Mouse (Mus musculus) mesoderm, embryonic 11.5 days (tissue): ENCODE data around the gene Golph3.
"Not testable (repeated sequence)": the region's sequence is repeated elsewhere in the genome, so short reads cannot be mapped to it uniquely, and the experiment has no call there.

Experiments
- DNase-seq: peaks from one replicate; pipeline ENCODE4 v3.0.0-alpha.2; 2012; ENCODE audit warnings: low read depth, low spot score

The Golph3 gene

DNA sequence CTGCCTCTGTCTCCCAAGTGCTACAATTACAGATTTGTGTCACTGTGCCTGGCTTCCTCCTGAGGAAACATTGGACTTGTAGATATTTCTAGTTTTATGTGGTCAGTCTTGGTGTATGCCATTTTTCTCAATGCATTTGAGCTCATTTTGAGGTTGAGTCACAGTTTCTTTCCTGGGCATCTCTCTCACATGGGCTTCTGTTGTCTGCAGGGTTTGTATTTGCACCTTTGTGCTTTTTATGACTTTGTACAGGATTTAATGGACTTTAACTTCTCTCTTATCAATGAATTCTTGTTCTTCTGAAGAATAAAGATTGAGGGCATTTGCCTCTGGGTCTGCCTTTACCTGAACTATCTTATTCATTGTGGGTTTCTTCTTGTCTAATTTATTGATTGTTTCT lies 36.2 kb downstream of the Golph3 start:
- DNase-seq: no peak

DNA sequence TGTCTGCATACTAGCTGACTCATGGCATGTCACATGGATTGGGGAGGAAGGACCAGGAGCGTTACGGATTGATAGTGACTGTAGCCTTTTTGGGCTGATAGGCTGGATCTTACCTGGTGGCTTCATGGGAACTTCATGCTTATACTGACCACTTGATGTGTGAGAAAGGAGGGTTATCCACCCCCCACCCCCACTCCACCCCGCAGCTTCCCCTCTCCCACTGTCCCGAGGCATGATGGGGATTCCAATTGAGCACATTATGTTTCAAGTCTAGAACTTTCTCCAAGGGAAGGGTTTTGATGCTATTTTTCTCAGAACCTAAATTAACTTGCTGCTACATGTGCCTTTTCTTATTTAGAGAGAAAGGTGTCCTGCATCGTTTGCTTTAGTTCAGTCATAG lies 37.1 kb downstream of the Golph3 start:
- DNase-seq: no peak

DNA sequence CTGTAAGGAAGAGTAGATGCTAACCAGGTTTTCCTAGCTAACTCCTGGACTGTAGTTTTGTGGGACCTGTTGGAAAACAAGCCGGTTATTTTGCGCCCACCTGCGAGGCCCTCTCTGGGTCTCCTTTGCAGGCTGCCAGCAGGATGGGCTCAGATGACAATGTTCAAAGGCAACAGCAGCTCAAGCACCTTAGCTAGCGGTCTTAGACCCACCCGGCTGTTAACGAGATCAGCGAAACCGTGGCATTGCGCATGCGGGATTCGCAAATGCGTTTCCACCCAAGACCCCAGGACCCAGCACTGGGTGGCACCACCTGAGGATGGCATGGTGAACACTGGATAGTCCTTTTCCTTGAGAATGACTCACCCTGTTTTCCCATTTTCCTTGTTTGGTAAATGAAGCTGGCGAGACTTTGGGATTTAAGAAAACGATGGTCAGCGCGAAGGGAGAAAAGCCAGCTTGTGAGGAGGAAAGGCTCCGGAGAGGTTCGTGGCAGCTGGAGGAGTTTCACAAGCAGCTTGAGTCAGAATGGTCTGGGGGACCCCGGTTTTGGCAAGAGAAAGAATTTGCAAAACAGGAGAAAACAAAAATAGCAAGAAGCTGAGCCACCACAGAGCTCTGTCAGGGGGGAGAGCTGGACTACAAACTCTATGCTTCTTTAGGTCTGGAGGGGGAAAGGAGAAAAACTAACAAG lies 39.4 kb downstream of the Golph3 start:
- DNase-seq: no peak

DNA sequence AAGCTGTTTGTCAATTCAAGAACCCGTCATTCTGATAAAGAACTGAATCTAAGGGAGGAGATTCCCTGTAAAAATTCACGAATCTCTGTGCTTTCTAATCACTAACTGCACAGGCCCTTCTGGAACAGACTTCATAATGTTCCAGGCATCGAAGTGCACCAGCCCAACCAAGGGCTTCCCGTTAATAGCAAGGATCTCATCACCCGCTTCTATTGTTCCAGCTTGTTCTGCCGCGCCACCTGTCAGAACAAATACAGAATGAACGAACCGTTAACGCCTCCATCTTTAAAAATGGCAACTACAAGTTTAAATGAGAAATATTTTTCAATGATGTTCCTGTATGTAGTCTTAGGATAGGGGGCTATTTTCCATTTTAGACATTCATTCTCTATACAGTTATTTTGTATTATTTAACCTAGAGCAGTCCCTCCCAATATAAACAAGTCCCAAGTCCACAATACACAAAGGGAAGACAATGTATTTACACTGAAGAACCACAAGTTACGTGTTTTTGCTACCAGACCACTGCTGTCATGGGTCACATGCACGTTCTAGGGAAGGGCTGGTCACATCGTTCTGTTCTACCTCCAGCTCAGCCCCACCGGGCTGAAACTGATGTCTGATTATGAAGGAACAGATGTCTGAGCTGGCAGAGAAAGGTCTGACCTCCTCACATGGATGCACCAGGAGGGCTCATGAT lies 40.9 kb downstream of the Golph3 start:
- DNase-seq: no peak

DNA sequence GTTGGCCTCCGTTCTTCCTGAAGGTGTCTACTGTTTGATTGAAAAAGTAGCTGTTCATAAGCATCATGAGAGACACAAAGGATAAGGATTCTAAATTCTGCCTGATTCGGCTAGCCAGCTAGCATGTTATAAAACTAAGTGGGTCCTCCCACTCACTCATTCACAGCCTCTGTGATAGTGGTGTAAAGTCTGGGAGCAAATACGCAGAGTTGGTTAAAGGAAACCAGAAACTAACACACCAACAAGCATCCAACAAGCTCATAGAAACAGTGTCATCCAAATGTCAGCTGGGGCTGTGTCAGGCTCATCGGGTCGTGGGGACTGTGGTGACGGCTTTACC lies 41.4 kb downstream of the Golph3 start:
- no peak for DNase-seq

DNA sequence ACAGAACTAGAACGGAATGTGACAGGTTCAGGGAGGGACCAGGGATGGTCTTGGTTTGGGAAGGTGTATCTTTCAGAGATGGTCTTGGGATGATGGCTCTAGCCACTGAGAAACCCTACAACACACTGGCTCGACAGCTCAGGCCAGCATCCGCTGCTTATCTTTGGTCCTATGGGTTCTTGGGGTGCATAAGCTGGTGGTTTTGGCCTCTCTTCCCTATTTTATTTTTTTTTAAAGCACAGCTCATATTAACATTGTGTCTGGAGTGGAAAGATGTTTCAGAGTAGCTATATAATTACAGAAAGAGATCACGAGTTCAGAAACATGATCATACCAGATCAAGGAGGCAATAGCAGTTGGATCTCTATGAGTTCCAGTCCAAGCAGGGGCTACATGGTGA lies 42.8 kb downstream of the Golph3 start:
- no peak for DNase-seq

DNA sequence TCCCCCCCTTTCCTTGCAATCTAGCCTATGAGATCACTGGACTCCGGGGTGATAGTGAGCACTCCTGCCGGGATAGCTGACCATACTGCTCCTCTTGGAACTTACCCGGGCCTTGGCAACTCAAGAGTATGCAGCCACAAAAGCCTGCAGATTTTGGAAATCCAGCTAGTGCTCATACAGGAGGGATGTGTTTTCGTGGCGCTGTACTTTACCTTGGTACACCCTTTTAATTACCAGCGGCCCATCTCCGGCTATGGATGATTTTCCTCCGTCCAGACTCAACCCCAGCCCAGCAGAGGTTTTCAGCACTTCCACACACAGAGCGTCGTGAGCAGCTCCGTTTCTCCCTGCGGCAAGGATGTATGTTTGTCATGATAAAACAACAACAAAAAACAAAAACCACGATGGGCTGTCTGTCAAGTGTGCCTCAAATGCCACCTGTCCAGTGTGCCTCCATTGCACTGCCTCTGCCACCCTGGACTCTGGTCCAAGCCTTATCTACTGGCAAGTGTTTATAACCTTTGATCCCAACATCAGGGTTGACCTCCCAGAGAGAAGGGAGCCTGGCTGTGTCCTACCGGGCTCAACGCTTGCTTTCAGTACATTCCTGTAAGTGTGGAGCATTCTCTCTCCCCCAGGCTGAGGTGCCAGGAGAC lies 44.3 kb downstream of the Golph3 start:
- DNase-seq: no peak

DNA sequence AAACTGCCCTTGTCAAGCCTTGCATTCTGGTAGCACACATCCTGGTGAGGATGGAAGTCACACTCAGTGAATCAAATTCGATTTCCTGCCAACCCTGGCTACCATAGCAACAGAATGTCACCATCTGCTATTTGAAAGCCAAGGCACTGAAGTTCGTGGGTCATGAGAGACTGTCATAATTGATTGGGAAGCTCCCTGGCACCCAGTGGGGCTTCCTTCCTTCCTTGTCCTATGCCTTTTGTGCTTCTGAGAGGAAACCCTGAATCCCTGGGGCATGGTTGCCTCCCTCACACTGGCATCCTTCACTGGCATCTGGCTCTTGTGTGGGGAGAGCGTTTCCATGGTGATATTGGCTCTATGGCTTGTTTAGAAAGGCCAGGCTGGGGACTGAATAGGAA lies 44.8 kb downstream of the Golph3 start:
- DNase-seq: peak; percentile 77

DNA sequence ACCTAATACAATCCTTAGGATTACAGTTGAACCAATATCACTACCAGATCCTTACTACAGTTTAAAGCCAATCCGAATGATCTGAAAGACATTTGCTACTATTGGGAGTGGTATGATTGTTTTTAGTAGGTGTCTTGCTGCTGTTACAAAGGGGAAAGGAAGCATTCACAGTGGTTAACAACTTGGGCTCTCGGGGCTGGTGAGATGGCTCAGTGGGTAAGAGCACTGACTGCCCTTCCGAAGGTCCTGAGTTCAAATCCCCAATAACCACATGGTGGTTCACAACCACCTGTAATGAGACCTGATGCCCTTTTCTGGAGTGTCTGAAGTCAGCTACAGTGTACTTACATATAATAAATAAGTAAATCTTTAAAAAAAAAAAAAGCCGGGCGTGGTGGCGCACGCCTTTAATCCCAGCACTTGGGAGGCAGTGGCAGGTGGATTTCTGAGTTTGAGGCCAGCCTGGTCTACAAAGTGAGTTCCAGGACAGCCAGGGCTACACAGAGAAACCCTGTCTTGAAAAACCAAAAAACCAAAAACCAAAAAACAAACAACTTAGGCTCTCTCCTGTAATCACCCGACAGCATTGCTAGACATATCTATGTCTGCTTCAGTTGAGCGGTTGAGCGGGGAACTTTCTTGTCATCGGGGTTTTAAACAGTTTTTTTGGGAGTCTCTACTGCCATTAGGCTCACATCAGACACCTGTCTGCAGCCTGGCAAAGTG lies 45.5 kb downstream of the Golph3 start:
- DNase-seq: not testable (repeated sequence)

DNA sequence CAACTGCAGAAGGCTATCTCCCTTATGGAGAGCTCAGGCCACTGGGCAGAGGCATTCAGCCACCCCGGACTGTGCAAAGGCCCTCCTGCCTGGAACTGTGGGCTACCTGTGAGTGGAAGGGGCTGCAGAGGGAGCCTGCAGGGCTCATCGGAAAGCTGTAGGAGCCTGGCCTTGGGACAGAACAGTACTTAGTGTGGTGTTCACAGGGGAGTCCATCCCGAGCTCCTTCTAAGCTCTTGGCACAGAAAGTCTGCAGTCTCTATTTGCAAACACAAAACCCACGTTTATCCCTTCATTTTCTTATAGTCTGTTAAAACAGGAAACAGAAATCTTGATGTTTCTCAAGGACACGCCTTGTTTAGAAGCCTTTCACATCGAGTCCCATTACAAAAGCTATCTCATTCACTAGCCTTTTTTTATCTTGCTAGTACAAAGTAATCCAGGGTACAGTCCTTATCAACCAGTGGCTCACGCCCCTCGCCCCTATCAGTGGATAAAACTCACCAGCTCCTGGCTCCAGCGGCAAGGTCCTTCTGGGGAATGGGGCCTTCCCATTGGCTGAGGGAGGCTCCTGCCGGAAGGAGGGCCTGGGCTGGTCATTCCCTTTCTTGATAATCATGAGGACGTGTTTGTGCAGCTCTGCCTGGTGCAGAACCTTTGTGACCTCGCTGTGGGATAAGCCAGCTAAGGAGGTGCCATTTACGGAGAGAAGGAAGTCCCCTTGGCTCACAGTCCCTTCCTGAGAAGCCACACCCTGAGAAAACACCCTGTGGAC lies 46.2 kb downstream of the Golph3 start:
- no peak for DNase-seq

DNA sequence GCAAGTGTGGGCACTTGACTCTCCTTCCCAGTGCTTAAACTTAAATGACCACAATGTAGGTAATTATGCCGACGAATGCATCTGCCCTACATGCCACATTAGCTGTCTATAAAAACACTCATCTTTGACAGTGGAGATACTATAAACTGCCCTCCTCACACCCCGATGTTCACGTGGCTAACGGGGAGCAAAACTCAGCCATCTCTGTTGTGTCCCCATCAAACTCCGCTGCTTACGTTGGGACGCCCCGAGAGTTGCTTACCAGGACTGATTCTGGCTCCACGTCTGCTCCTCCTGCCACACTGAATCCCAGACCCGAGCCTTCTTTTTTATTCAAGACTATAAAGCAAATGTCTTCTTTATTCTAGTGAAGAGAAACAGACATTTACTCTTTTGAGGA lies 47.1 kb downstream of the Golph3 start:
- DNase-seq: no peak

DNA sequence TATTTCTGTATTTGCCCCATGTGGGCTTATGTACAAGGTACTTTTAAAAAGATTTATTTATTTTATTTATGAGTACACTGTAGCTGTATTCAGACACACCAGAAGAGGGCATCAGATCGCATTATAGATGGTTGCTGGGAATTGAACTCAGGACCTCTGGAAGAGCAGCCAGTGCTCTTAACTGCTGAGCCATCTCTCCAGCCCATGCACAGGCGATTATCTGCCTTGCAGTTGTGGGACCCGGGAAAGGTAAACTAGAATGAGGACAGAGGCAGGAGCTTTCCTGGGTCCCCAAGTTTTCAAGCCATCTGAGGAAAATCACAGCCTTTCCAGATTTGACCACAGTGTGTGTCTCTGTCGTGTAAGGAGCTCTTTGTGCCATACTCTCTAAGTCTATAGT lies 47.6 kb downstream of the Golph3 start:
- DNase-seq: no peak

DNA sequence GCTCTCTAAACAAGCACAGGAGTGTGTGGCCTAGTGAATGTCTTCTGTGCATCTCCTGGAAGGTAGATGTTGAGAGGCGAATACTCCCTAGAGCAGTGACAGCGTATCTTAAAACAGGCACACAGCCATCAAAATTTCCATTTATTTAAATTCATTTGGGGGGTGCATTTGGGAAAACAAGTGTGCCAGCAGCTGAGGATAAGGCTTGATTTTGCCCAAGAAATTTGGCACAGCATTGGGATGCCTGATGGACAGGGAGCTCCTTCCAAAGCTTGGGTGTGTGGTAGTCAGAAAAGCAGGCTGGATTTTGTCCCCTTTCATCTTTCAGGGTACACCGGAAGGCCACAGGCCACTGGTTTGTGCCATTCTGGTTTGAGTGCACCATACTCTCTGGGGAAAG lies 48.8 kb downstream of the Golph3 start:
- DNase-seq: no peak

DNA sequence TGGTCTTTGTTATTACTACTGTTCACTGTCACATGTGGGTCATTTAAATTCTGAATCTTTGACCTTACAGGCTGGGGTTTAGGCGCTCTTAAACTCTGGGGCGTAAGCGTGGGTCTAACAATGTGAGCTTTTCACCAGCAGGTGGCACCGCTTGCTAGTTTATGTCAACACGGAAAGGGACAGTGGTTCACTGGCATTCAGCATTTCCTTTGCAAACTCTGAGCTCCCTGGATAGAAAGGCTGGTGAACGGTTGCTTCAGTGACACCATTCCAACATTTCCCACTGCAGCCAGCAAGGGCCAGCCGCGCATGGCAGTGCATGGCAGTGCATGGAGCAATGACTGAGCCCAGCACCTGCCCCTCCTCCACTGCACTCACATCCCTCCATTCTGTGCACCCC lies 49.9 kb downstream of the Golph3 start:
- peak; percentile 79 for DNase-seq

DNA sequence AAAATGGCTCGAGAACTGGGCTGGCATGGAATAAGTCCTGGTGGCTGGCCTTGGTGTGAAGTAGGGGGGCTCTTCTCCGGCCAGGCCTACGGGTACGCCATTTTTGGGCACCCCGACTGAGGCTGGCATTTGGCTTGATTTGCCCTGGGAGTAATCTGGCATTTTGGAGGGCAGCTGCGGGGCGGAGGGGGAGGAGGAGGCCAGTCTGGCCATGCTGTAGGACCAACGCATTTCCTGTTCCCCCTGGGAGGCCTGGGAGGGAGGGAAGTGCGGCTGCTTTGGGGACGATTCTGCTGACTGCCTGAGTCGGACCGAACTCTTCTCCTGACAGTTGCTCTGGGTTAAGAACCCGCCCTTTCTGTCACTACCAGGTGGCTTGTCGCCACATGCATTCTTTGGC lies 52.2 kb downstream of the Golph3 start:
- DNase-seq: no peak

DNA sequence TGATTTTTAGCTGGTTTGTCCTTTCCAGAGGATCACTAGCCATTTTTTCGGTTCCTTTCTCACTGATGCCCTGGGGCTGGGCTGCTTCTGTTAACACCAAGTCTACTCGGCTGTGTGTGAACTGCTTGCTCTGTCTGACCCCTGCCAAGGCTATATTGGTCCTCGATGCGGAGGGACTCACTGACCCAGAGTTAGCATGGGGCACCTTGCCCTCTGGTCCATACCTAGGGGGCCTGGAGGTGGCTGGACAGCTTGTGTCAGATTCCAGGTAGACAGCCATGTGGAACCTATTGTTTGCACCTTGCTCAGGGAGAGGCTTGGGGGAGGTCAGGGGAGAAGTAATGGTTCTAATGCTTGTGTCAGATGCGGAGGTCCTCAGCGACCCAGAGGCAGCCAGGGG lies 52.7 kb downstream of the Golph3 start:
- no peak for DNase-seq

DNA sequence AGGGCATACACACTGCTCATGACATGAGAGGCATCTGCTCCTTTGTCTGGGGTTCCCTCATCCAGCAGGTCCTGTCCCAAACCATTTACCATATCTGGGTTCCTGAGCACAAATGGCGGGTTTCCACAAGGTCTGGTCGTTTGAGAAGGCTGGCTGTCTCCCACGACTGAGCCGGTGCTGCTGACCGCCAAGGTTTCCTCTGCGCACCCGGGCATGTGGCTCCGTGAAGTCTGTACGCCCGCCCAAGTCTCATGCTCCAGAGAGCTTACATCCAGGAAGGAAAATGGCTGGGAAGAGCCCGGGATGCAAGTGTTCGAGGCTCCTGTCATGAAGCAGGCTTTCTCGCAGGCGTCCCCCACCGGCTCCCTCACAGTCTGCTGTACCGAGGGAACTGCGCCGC lies 53.7 kb downstream of the Golph3 start:
- no peak for DNase-seq

DNA sequence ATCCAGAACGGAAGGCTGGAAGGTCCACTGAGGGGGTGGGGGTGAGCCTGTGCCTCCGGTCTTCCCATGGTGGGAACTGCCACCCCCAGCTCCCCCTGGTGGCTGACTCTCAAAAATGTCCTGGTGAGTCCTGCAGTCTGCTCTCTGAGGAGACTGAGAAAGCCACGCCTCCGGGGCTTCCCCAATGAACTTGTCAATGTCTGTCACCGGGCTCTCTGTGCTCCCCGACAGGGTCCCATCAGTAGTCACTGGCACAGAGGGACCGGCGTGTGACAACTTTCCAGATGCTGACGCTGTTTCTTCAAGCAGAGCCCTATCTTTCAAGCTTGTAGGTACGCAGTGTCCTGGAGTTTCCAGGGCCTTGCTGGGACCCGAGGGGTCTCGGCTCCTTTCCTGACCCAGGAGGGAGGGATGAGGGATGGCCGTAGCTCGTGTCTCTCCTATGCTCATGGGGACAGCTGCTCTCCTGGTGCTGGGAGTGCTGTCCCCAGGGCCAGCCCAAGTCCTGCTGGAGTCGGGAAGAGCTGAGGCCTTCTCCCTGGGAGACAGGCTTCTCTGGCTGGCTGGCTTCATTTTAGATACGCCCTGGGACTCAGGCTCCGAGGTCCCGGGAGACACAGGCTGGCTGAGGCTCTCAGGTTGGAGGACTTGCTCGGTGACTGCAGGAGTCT lies 54.5 kb downstream of the Golph3 start:
- peak; percentile 93 for DNase-seq

DNA sequence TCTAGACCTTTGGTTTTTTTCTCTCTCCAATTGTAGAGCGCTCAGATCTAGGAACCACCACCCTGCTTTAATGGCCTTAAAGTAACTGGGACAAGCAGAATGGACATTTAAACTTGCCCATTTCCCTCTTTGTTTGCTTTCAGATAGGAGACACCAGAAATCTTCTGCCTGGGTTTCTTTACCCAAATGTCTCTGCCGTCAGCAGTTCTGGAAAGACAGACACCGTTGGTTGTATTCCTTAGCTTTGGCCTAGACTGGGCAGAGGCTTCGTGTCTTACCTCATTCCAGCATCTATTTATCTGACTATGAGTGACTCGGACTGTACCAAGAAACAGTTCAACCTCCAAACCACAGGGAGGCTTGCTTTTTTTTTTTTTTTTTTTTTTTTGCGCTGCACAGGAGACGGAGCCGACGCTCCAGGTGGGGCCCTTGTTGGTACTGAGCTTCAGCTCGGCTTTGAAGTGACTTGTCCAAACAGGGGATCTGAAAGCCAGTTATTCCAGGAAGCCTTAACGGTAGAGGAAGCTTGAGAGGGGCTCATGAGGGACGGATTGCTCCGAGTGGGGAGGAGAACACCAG lies 55.3 kb downstream of the Golph3 start:
- no peak for DNase-seq

DNA sequence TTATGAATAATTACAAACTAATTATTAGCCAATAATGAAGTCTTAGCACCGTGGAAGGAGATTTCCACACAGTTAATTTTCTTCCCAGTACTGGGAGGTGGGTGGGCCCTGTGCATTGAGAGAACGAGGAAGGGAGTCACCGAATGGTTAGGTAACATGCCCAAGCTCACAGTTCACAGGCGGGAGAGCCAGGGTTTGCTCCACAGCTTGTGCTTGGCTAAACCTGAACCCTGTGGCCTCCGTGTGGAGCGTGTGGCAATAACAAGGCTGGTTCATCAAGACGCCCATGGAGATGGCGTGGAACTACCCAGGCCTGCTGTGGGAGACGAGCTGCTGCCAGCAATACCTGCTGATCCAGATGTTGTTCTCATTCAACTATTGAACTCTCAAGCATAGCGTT lies 56.5 kb downstream of the Golph3 start:
- no peak for DNase-seq

DNA sequence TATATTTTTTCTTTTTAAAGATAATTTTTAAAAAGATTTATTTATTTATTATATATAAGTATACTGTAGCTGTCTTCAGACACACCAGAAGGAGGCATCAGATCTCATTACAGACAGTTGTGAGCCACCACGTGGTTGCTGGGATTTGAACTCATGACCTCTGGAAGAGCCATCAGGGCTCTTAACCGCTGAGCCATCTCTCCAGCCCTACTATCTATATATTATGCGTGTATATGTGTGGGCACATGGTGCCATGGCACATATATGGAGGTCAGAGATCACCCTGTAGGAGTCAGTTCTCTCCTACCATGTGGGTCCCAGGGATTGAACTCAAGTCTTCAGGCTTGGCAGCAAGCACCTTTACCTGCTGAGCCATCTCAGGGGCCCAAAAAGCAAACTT lies 58.8 kb downstream of the Golph3 start:
- no peak for DNase-seq
